Mouse (Mus musculus) neural tube, postnatal 0 days (tissue): ENCODE data around the gene Pikfyve. TPM values are rescaled to one million over a fixed set of nuclear protein-coding genes. Genes with fewer than 3 reads are reported as not detected.

Source experiments
- polyA plus RNA-seq: library from polyadenylated mRNA; unstranded; fragments of >200 nt; fragmentation: Nextera tagmentation; extraction: Ambion mirVana; gene quantifications from 2 replicates; pipeline ENCODE4 v1.2.1, GENCODE M21; 2015

Pikfyve gene
- 7.0 and 7.8 TPM in 2 replicates for polyA plus RNA-seq

GRCm38 (mm10) chr1:65186287-65187073 lies at the start of gene Pikfyve, which contains the start of gene Idh1:
Gene Pikfyve, plus strand, starts transcription at chr1:65186683.
Gene Idh1, minus strand, starts transcription at chr1:65186500.

GRCm38 (mm10) chr1:65281756-65282155 lies 95.3 kb downstream of the Pikfyve start, which contains the start of gene Pth2r:
Gene Pth2r, plus strand, starts transcription at chr1:65282056.

Other genes starting within 250 kb of the Pikfyve start
- 5.8 and 7.7 TPM in 2 replicates for gene Plekhm3, start 229.9 kb upstream of the Pikfyve start, polyA plus RNA-seq
- gene Akr1cl, start 153.9 kb upstream of the Pikfyve start, polyA plus RNA-seq, result not detected in 2 replicates
- gene Cryge, start 135.5 kb upstream of the Pikfyve start, polyA plus RNA-seq, result not detected in 2 replicates
- gene Crygd, start 123.2 kb upstream of the Pikfyve start, polyA plus RNA-seq, result 0.45 TPM in 1 of 2 replicates, not detected in the other
- gene Crygc, start 113.0 kb upstream of the Pikfyve start, polyA plus RNA-seq, result not detected in 2 replicates
- 1.3 and 2.0 TPM in 2 replicates for gene Crygb, start 104.4 kb upstream of the Pikfyve start, polyA plus RNA-seq
- 1.3 and 1.6 TPM in 2 replicates for gene Cryga, start 83.3 kb upstream of the Pikfyve start, polyA plus RNA-seq
- 0.39 and 0.52 TPM in 2 replicates for gene Gm28845, start 67.1 kb upstream of the Pikfyve start, polyA plus RNA-seq
- 8.4 and 9.1 TPM in 2 replicates for gene D630023F18Rik, start 63.5 kb upstream of the Pikfyve start, polyA plus RNA-seq
- gene Idh1, start 183 bp upstream of the Pikfyve start, polyA plus RNA-seq, result 261 and 277 TPM in 2 replicates
- 4.4 TPM in 2 replicates for gene Pth2r, start 95.4 kb downstream of the Pikfyve start, polyA plus RNA-seq